Mouse (Mus musculus): ENCODE results near the gene Spata3. TPM values are rescaled to one million over a fixed set of nuclear protein-coding genes. Genes with fewer than 3 reads are reported as not detected.
"Not testable (repeated sequence)": the region's sequence is repeated elsewhere in the genome, so short reads cannot be mapped to it uniquely, and the experiment has no call there.

Gene Spata3
- polyA plus RNA-seq, 1 experiment from 2014 or later, result not detected

- Histone ChIP-seq H3K9ac (ENCODE audit: low read length) (no peak overlapping the region), H3K4me3 (ENCODE audit: low read depth, low read length) (no peak overlapping the region), H3K9me3 (ENCODE audit: control insufficient read depth, low read length) (no peaks in the 10 kb centered on the region), H3K36me3 (ENCODE audit: control insufficient read depth, insufficient read depth, low read length) (no peaks in the 10 kb centered on the region), H3K27me3 (ENCODE audit: control insufficient read depth, insufficient read depth, low read length) (no peaks in the 10 kb centered on the region), H3K4me2 (ENCODE audit: low read depth) (no peak overlapping the region), H3K4me1 (ENCODE audit: control insufficient read depth, insufficient read depth, low read length) (no peaks in the 10 kb centered on the region), H3K27ac (ENCODE audit: low read depth, low read length) (no peak overlapping the region)
- peak; percentile 75; the same call in 1 of the 2 replicates for ATAC-seq (ENCODE audit: insufficient read depth, low FRiP score, low TSS enrichment)
- peak; percentile 86 for DNase-seq (ENCODE audit: low spot score)
- under 1% methylated on average over 7 of the region's 7 CpGs for WGBS
These were observed 8.8 kb upstream of the Spata3 start for GRCm38 (mm10) chr1:86007778-86008177.

- H3K4me3 ChIP-seq (ENCODE audit: low read depth, low read length); H3K9me3 ChIP-seq (ENCODE audit: control insufficient read depth, low read length); H3K4me2 ChIP-seq (ENCODE audit: low read depth); DNase-seq (ENCODE audit: low spot score); H3K36me3 ChIP-seq (ENCODE audit: control insufficient read depth, insufficient read depth, low read length); ATAC-seq (ENCODE audit: insufficient read depth, low FRiP score, low TSS enrichment); H3K27ac ChIP-seq (ENCODE audit: low read depth, low read length); H3K9ac ChIP-seq (ENCODE audit: low read length); H3K4me1 ChIP-seq (ENCODE audit: control insufficient read depth, insufficient read depth, low read length): not testable (repeated sequence)
- H3K27me3 ChIP-seq (ENCODE audit: control insufficient read depth, insufficient read depth, low read length), result peaks cover 10% of the 10 kb centered on the region
- WGBS, result 95% methylated on average over 9 of the region's 9 CpGs
These were observed 858 bp upstream of the Spata3 start for GRCm38 (mm10) chr1:86015758-86016157.

GRCm38 (mm10) chr1:86018235-86019055 is 1.8 kb downstream of the Spata3 start:
- ATAC-seq (ENCODE audit: insufficient read depth, low FRiP score, low TSS enrichment) (peak; percentile 63), DNase-seq (ENCODE audit: low spot score) (peak; percentile 80)
- Histone ChIP-seq H3K27ac (ENCODE audit: low read depth, low read length) (no peak overlapping the region), H3K36me3 (ENCODE audit: control insufficient read depth, insufficient read depth, low read length) (no peaks in the 10 kb centered on the region), H3K9me3 (ENCODE audit: control insufficient read depth, low read length) (no peaks in the 10 kb centered on the region), H3K27me3 (ENCODE audit: control insufficient read depth, insufficient read depth, low read length) (peaks cover 10% of the 10 kb centered on the region), H3K4me2 (ENCODE audit: low read depth) (peak overlapping the region; percentile 95), H3K9ac (ENCODE audit: low read length) (peak overlapping the region; percentile 59), H3K4me1 (ENCODE audit: control insufficient read depth, insufficient read depth, low read length) (peaks cover 2% of the 10 kb centered on the region; the same call in 1 of the 2 replicates), H3K4me3 (ENCODE audit: low read depth, low read length) (peak overlapping the region; percentile 50)
- 4% methylated on average over 56 of the region's 60 CpGs for WGBS

- Histone ChIP-seq H3K9ac (ENCODE audit: low read length) (no peak overlapping the region), H3K9me3 (ENCODE audit: control insufficient read depth, low read length) (no peaks in the 10 kb centered on the region), H3K4me2 (ENCODE audit: low read depth) (no peak overlapping the region), H3K27ac (ENCODE audit: low read depth, low read length) (no peak overlapping the region), H3K4me3 (ENCODE audit: low read depth, low read length) (no peak overlapping the region), H3K27me3 (ENCODE audit: control insufficient read depth, insufficient read depth, low read length) (peaks cover 10% of the 10 kb centered on the region), H3K36me3 (ENCODE audit: control insufficient read depth, insufficient read depth, low read length) (no peaks in the 10 kb centered on the region), H3K4me1 (ENCODE audit: control insufficient read depth, insufficient read depth, low read length) (peaks cover 2% of the 10 kb centered on the region; the same call in 1 of the 2 replicates)
- DNase-seq (ENCODE audit: low spot score), result no peak
- WGBS, result 74% methylated on average over 11 of the region's 11 CpGs
- no peak for ATAC-seq (ENCODE audit: insufficient read depth, low FRiP score, low TSS enrichment)
These were observed 4.9 kb downstream of the Spata3 start for GRCm38 (mm10) chr1:86021365-86021989.

- H3K4me2 ChIP-seq (ENCODE audit: low read depth), result no peak overlapping the region
These were observed 15.8 kb downstream of the Spata3 start for GRCm38 (mm10) chr1:86032273-86032987.

GRCm38 (mm10) chr1:86038191-86038951 is 21.8 kb downstream of the Spata3 start:
- ATAC-seq (ENCODE audit: insufficient read depth, low FRiP score, low TSS enrichment) (no peak), DNase-seq (ENCODE audit: low spot score) (no peak)
- 83% methylated on average over 3 of the region's 3 CpGs for WGBS
- H3K27me3 ChIP-seq (ENCODE audit: control insufficient read depth, insufficient read depth, low read length), result no peaks in the 10 kb centered on the region
- H3K27ac ChIP-seq (ENCODE audit: low read depth, low read length), result no peak overlapping the region
- no peak overlapping the region for H3K4me3 ChIP-seq (ENCODE audit: low read depth, low read length)
- H3K9me3 ChIP-seq (ENCODE audit: control insufficient read depth, low read length), result 0 out of 2 replicates have a peak, but pooled peaks cover 3% of the 10 kb centered on the region
- no peaks in the 10 kb centered on the region for H3K36me3 ChIP-seq (ENCODE audit: control insufficient read depth, insufficient read depth, low read length)
- no peaks in the 10 kb centered on the region for H3K4me1 ChIP-seq (ENCODE audit: control insufficient read depth, insufficient read depth, low read length)
- no peak overlapping the region for H3K4me2 ChIP-seq (ENCODE audit: low read depth)
- H3K9ac ChIP-seq (ENCODE audit: low read length), result no peak overlapping the region

More at GRCm38 (mm10) chr1:86032273-86032987, 15.8 kb downstream of the Spata3 start:
- 8% methylated on average over 11 of the region's 11 CpGs for WGBS
- ATAC-seq (ENCODE audit: insufficient read depth, low FRiP score, low TSS enrichment), result no peak
- H3K4me1 ChIP-seq (ENCODE audit: control insufficient read depth, insufficient read depth, low read length), result no peaks in the 10 kb centered on the region
- H3K36me3 ChIP-seq (ENCODE audit: control insufficient read depth, insufficient read depth, low read length), result no peaks in the 10 kb centered on the region
- H3K27ac ChIP-seq (ENCODE audit: low read depth, low read length), result no peak overlapping the region
- H3K9ac ChIP-seq (ENCODE audit: low read length), result no peak overlapping the region
- H3K4me3 ChIP-seq (ENCODE audit: low read depth, low read length), result no peak overlapping the region
- H3K9me3 ChIP-seq (ENCODE audit: control insufficient read depth, low read length), result no peaks in the 10 kb centered on the region
- DNase-seq (ENCODE audit: low spot score), result peak; percentile 34
- H3K27me3 ChIP-seq (ENCODE audit: control insufficient read depth, insufficient read depth, low read length), result no peaks in the 10 kb centered on the region

GRCm38 (mm10) chr1:86040131-86040530 is 23.5 kb downstream of the Spata3 start:
- H3K4me1 ChIP-seq (ENCODE audit: control insufficient read depth, insufficient read depth, low read length), result no peaks in the 10 kb centered on the region
- ATAC-seq (ENCODE audit: insufficient read depth, low FRiP score, low TSS enrichment) (no peak), DNase-seq (ENCODE audit: low spot score) (no peak)
- H3K4me2 ChIP-seq (ENCODE audit: low read depth), result no peak overlapping the region
- no peak overlapping the region for H3K27ac ChIP-seq (ENCODE audit: low read depth, low read length)
- 0 out of 2 replicates have a peak, but pooled peaks cover 3% of the 10 kb centered on the region for H3K9me3 ChIP-seq (ENCODE audit: control insufficient read depth, low read length)
- H3K36me3 ChIP-seq (ENCODE audit: control insufficient read depth, insufficient read depth, low read length), result no peaks in the 10 kb centered on the region
- H3K9ac ChIP-seq (ENCODE audit: low read length), result no peak overlapping the region
- peaks cover 8% of the 10 kb centered on the region for H3K27me3 ChIP-seq (ENCODE audit: control insufficient read depth, insufficient read depth, low read length)
- WGBS, result 62% methylated on average over 4 of the region's 4 CpGs
- H3K4me3 ChIP-seq (ENCODE audit: low read depth, low read length), result no peak overlapping the region

GRCm38 (mm10) chr1:86040817-86041216 is 24.2 kb downstream of the Spata3 start:
- 93% methylated on average over 3 of the region's 3 CpGs for WGBS
- Histone ChIP-seq H3K4me2 (ENCODE audit: low read depth) (no peak overlapping the region), H3K4me1 (ENCODE audit: control insufficient read depth, insufficient read depth, low read length) (no peaks in the 10 kb centered on the region), H3K27ac (ENCODE audit: low read depth, low read length) (no peak overlapping the region), H3K9me3 (ENCODE audit: control insufficient read depth, low read length) (0 out of 2 replicates have a peak, but pooled peaks cover 3% of the 10 kb centered on the region), H3K4me3 (ENCODE audit: low read depth, low read length) (no peak overlapping the region), H3K36me3 (ENCODE audit: control insufficient read depth, insufficient read depth, low read length) (no peaks in the 10 kb centered on the region), H3K9ac (ENCODE audit: low read length) (no peak overlapping the region), H3K27me3 (ENCODE audit: control insufficient read depth, insufficient read depth, low read length) (peaks cover 14% of the 10 kb centered on the region)
- DNase-seq (ENCODE audit: low spot score), result no peak
- ATAC-seq (ENCODE audit: insufficient read depth, low FRiP score, low TSS enrichment), result no peak

Data from neural tube, embryonic 11.5 days (tissue).